Mouse (Mus musculus): ENCODE results near the gene Prkag2. TPM values are rescaled to one million over a fixed set of nuclear protein-coding genes. Genes with fewer than 3 reads are reported as not detected.

Prkag2 gene
- polyA plus RNA-seq, 2 experiments: 3.1 to 4.0 TPM

GRCm38 (mm10) chr5:24821403-24821841 is 279.0 kb downstream of the Prkag2 start:
- Histone ChIP-seq H3K27ac (no peak overlapping the region), H3K4me2 (ENCODE audit: low read depth) (no peak overlapping the region), H3K9ac (replicated peaks) (no peak overlapping the region), H3K9me3 (ENCODE audit: control insufficient read depth, low read length) (no peaks in the 10 kb centered on the region), H3K4me1 (replicated peaks; ENCODE audit: control insufficient read depth in 2 of 2, insufficient read depth in 2 of 2, low read length in 1 of 2) (peaks cover 2 to 8% of the 10 kb centered on the region in 2 experiments), H3K4me3 (ENCODE audit: insufficient read depth in 1 of 2, low read depth in 2 of 2, low read length in 2 of 2) (no peak overlapping the region), H3K27me3 (ENCODE audit: control insufficient read depth, insufficient read depth, low read length) (no peaks in the 10 kb centered on the region), H3K36me3 (replicated peaks; ENCODE audit: control insufficient read depth, insufficient read depth, low read depth) (peaks cover 9% of the 10 kb centered on the region)
- ATAC-seq (ENCODE audit: insufficient read depth) (no peak), DNase-seq (ENCODE audit: low read depth in 3 of 3, low spot score in 3 of 3) (no peak)
- WGBS (ENCODE audit: insufficient replicate concordance): 69% methylated on average over 3 of the region's 3 CpGs
- TF ChIP-seq CTCF (IDR thresholded peaks at IDR 0.05; ENCODE audit: low read depth) (no peak), EP300 (IDR thresholded peaks at IDR 0.05; ENCODE audit: low read depth) (no peak)

GRCm38 (mm10) chr5:24820627-24821026 is 279.8 kb downstream of the Prkag2 start:
- no peak overlapping the region for H3K4me2 ChIP-seq (ENCODE audit: low read depth)
- no peak for ATAC-seq (ENCODE audit: insufficient read depth)
- H3K27ac ChIP-seq: no peak overlapping the region
- peaks cover 0 to 2% of the 10 kb centered on the region in 2 experiments; a peak in 3 of 4 replicates for H3K4me1 ChIP-seq (replicated peaks; ENCODE audit: control insufficient read depth in 2 of 2, insufficient read depth in 2 of 2, low read length in 1 of 2)
- H3K27me3 ChIP-seq (ENCODE audit: control insufficient read depth, insufficient read depth, low read length): no peaks in the 10 kb centered on the region
- 73% methylated on average over 5 of the region's 5 CpGs for WGBS (ENCODE audit: insufficient replicate concordance)
- H3K36me3 ChIP-seq (replicated peaks; ENCODE audit: control insufficient read depth, insufficient read depth, low read depth): peaks cover 12% of the 10 kb centered on the region
- H3K9ac ChIP-seq (replicated peaks): no peak overlapping the region
- H3K9me3 ChIP-seq (ENCODE audit: control insufficient read depth, low read length): no peaks in the 10 kb centered on the region
- TF ChIP-seq EP300 (IDR thresholded peaks at IDR 0.05; ENCODE audit: low read depth): no peak
- no peak overlapping the region for H3K4me3 ChIP-seq (ENCODE audit: insufficient read depth in 1 of 2, low read depth in 2 of 2, low read length in 2 of 2)
- no peak for DNase-seq (ENCODE audit: low read depth in 3 of 3, low spot score in 3 of 3)

- TF ChIP-seq CTCF (IDR thresholded peaks at IDR 0.05; ENCODE audit: low read depth): no peak
- TF ChIP-seq EP300 (IDR thresholded peaks at IDR 0.05; ENCODE audit: low read depth): no peak
- no peaks in the 10 kb centered on the region for H3K27me3 ChIP-seq (ENCODE audit: control insufficient read depth, insufficient read depth, low read length)
- H3K36me3 ChIP-seq (replicated peaks; ENCODE audit: control insufficient read depth, insufficient read depth, low read depth): peaks cover 35% of the 10 kb centered on the region
- H3K9ac ChIP-seq (replicated peaks): no peak overlapping the region
- no peak overlapping the region for H3K4me3 ChIP-seq (ENCODE audit: insufficient read depth in 1 of 2, low read depth in 2 of 2, low read length in 2 of 2)
- no peak overlapping the region for H3K4me2 ChIP-seq (ENCODE audit: low read depth)
- no peaks in the 10 kb centered on the region for H3K9me3 ChIP-seq (ENCODE audit: control insufficient read depth, low read length)
- H3K4me1 ChIP-seq (replicated peaks; ENCODE audit: control insufficient read depth in 2 of 2, insufficient read depth in 2 of 2, low read length in 1 of 2): no peaks in the 10 kb centered on the region
- no peak overlapping the region for H3K27ac ChIP-seq
- DNase-seq (ENCODE audit: low read depth in 3 of 3, low spot score in 3 of 3): no peak
- ATAC-seq (ENCODE audit: insufficient read depth): no peak
- WGBS (ENCODE audit: insufficient replicate concordance): 83% methylated on average over 4 of the region's 4 CpGs
Observed at GRCm38 (mm10) chr5:24817191-24817590, 283.3 kb downstream of the Prkag2 start.

GRCm38 (mm10) chr5:24813946-24814345 is 286.5 kb downstream of the Prkag2 start:
- H3K36me3 ChIP-seq (replicated peaks; ENCODE audit: control insufficient read depth, insufficient read depth, low read depth): peaks cover 60% of the 10 kb centered on the region
- H3K4me2 ChIP-seq (ENCODE audit: low read depth): no peak overlapping the region
- H3K4me1 ChIP-seq (replicated peaks; ENCODE audit: control insufficient read depth in 2 of 2, insufficient read depth in 2 of 2, low read length in 1 of 2): no peaks in the 10 kb centered on the region
- 84% methylated on average over 3 of the region's 3 CpGs for WGBS (ENCODE audit: insufficient replicate concordance)
- H3K27me3 ChIP-seq (ENCODE audit: control insufficient read depth, insufficient read depth, low read length): no peaks in the 10 kb centered on the region
- H3K27ac ChIP-seq: no peak overlapping the region
- H3K9ac ChIP-seq (replicated peaks): no peak overlapping the region
- H3K4me3 ChIP-seq (ENCODE audit: insufficient read depth in 1 of 2, low read depth in 2 of 2, low read length in 2 of 2): no peak overlapping the region
- TF ChIP-seq EP300 (IDR thresholded peaks at IDR 0.05; ENCODE audit: low read depth): no peak
- no peak for TF ChIP-seq CTCF (IDR thresholded peaks at IDR 0.05; ENCODE audit: low read depth)
- H3K9me3 ChIP-seq (ENCODE audit: control insufficient read depth, low read length): no peaks in the 10 kb centered on the region
- DNase-seq (ENCODE audit: low read depth in 3 of 3, low spot score in 3 of 3): no peak
- ATAC-seq (ENCODE audit: insufficient read depth): no peak

- H3K27ac ChIP-seq: no peak overlapping the region
- ATAC-seq (ENCODE audit: insufficient read depth) (no peak), DNase-seq (ENCODE audit: low read depth in 3 of 3, low spot score in 3 of 3) (no peak)
- no peak for TF ChIP-seq CTCF (IDR thresholded peaks at IDR 0.05; ENCODE audit: low read depth)
- H3K27me3 ChIP-seq (ENCODE audit: control insufficient read depth, insufficient read depth, low read length): no peaks in the 10 kb centered on the region
- no peak overlapping the region for H3K9ac ChIP-seq (replicated peaks)
- no peaks in the 10 kb centered on the region for H3K9me3 ChIP-seq (ENCODE audit: control insufficient read depth, low read length)
- no peak overlapping the region for H3K4me2 ChIP-seq (ENCODE audit: low read depth)
- H3K4me1 ChIP-seq (replicated peaks; ENCODE audit: control insufficient read depth in 2 of 2, insufficient read depth in 2 of 2, low read length in 1 of 2): no peaks in the 10 kb centered on the region
- peaks cover 67% of the 10 kb centered on the region for H3K36me3 ChIP-seq (replicated peaks; ENCODE audit: control insufficient read depth, insufficient read depth, low read depth)
- WGBS (ENCODE audit: insufficient replicate concordance): 66% methylated on average over 4 of the region's 4 CpGs
- H3K4me3 ChIP-seq (ENCODE audit: insufficient read depth in 1 of 2, low read depth in 2 of 2, low read length in 2 of 2): no peak overlapping the region
Observed at GRCm38 (mm10) chr5:24813005-24813404, 287.4 kb downstream of the Prkag2 start.

Other genes with a start within 250 kb of the Prkag2 start
- gene Galntl5, start 80.8 kb upstream of the Prkag2 start, polyA plus RNA-seq (2012; rRNA removed): not detected in 2 replicates
- gene Galntl5, start 80.8 kb upstream of the Prkag2 start, polyA plus RNA-seq (2014; fragmentation: Nextera tagmentation; extraction: Ambion mirVana): not detected in 2 replicates
- 3.7 and 4.9 TPM in 2 replicates for gene Galnt11, start 121.3 kb upstream of the Prkag2 start, polyA plus RNA-seq (2012; rRNA removed)
- 8.2 and 8.4 TPM in 2 replicates for gene Galnt11, start 121.3 kb upstream of the Prkag2 start, polyA plus RNA-seq (2014; fragmentation: Nextera tagmentation; extraction: Ambion mirVana)
- not detected in 2 replicates for gene E130116L18Rik, start 122.5 kb upstream of the Prkag2 start, polyA plus RNA-seq (2012; rRNA removed)
- not detected in 2 replicates for gene E130116L18Rik, start 122.5 kb upstream of the Prkag2 start, polyA plus RNA-seq (2014; fragmentation: Nextera tagmentation; extraction: Ambion mirVana)